Mouse (Mus musculus) bone marrow macrophage, adult 2 months (primary cell): Measurements from ENCODE around the gene Jpt1.

Experiments used
- CTCF ChIP-seq: IDR thresholded peaks from 2 replicates; pipeline ENCODE4 v1.5.1; 2012; ENCODE audit warnings: low read depth, mild to moderate bottlenecking, low read length, moderate library complexity
- POLR2A ChIP-seq: IDR thresholded peaks from 2 replicates; pipeline ENCODE4 v1.6.1; 2012; ENCODE audit warnings: mild to moderate bottlenecking, low read depth, low read length, borderline replicate concordance

GRCm38 (mm10) chr11:115457405-115457804 is 56.8 kb downstream of the Jpt1 start:
- TF ChIP-seq CTCF (no peak), POLR2A (no peak)
